Mouse (Mus musculus) myocyte (in vitro differentiated cells): ENCODE measurements around the gene Pld5. TPM values are rescaled to one million over a fixed set of nuclear protein-coding genes. Genes with fewer than 3 reads are reported as not detected.

ENCODE experiments used
- H3K27me3 ChIP-seq: one replicate; pipeline ENCODE4 v1.6.1; 2011; ENCODE audit not compliant: control insufficient read depth, insufficient read depth, insufficient read length
- H3K36me3 ChIP-seq: one replicate; pipeline ENCODE4 v1.6.1; 2011; ENCODE audit not compliant: control insufficient read depth, insufficient read depth
- H3K4me2 ChIP-seq: one replicate; pipeline ENCODE4 v1.6.1; 2011; ENCODE audit warnings: low read depth, control low read depth
- H3K4me3 ChIP-seq: one replicate; pipeline ENCODE4 v1.5.1; 2011; ENCODE audit warnings: mild to moderate bottlenecking, control low read depth, moderate library complexity
- H3K79me2 ChIP-seq: one replicate; pipeline ENCODE4 v1.6.1; 2011; ENCODE audit not compliant: control insufficient read depth, insufficient read depth
- H3ac ChIP-seq: one replicate; pipeline ENCODE4 v1.6.1; 2011; ENCODE audit not compliant: control insufficient read depth, insufficient read length
- CEBPB ChIP-seq: IDR thresholded peaks from 2 replicates; pipeline ENCODE4 v1.6.1; 2011; ENCODE audit warnings: mild to moderate bottlenecking, moderate library complexity; ENCODE audit not compliant: poor library complexity, insufficient read depth, severe bottlenecking
- E2F4 ChIP-seq: IDR thresholded peaks from one replicate; pipeline ENCODE4 v1.6.1; 2011; ENCODE audit warnings: mild to moderate bottlenecking, control low read depth, moderate library complexity; ENCODE audit not compliant: insufficient read depth
- MAX ChIP-seq: IDR thresholded peaks from one replicate; pipeline ENCODE4 v1.6.1; 2011; ENCODE audit warnings: low read depth, mild to moderate bottlenecking, control low read depth
- MYOD1 ChIP-seq, 3 experiments: IDR thresholded peaks; one replicate each; pipeline ENCODE4 v1.6.1; 2011; ENCODE audit warnings: control low read depth in 2 of 3, low read depth in 2 of 3, mild to moderate bottlenecking in 2 of 3, moderate library complexity in 1 of 3; ENCODE audit not compliant: insufficient read length in 2 of 3, control insufficient read depth in 1 of 3
- MYOG ChIP-seq, 3 experiments: IDR thresholded peaks; one replicate each; pipeline ENCODE4 v1.6.1; 2011; ENCODE audit warnings: control low read depth in 2 of 3, low read depth in 2 of 3, mild to moderate bottlenecking in 2 of 3; ENCODE audit not compliant: insufficient read length in 2 of 3, control insufficient read depth in 1 of 3, insufficient read depth in 1 of 3
- POLR2A ChIP-seq: IDR thresholded peaks from one replicate; pipeline ENCODE4 v1.6.1; 2011; ENCODE audit warnings: low read depth, mild to moderate bottlenecking, control low read depth, moderate library complexity; ENCODE audit not compliant: insufficient read length
- POLR2AphosphoS2 ChIP-seq: IDR thresholded peaks from one replicate; pipeline ENCODE4 v1.6.1; 2011; ENCODE audit warnings: low read depth, control low read depth; ENCODE audit not compliant: insufficient read length
- REST ChIP-seq: IDR thresholded peaks from one replicate; pipeline ENCODE4 v1.6.1; 2011; ENCODE audit warnings: mild to moderate bottlenecking, control low read depth, moderate library complexity; ENCODE audit not compliant: insufficient read depth, insufficient read length
- SRF ChIP-seq: IDR thresholded peaks from one replicate; pipeline ENCODE4 v1.6.1; 2011; ENCODE audit warnings: low read depth; ENCODE audit not compliant: control insufficient read depth, insufficient read length
- TCF12 ChIP-seq: IDR thresholded peaks from one replicate; pipeline ENCODE4 v1.6.1; 2011; ENCODE audit warnings: mild to moderate bottlenecking, control low read depth; ENCODE audit not compliant: poor library complexity, insufficient read depth, severe bottlenecking
- TCF3 ChIP-seq: IDR thresholded peaks from one replicate; pipeline ENCODE4 v1.6.1; 2011; ENCODE audit warnings: low read depth, control low read depth; ENCODE audit not compliant: insufficient read length
- USF1 ChIP-seq: IDR thresholded peaks from one replicate; pipeline ENCODE4 v1.6.1; 2011; ENCODE audit warnings: low read depth, mild to moderate bottlenecking, control low read depth, moderate library complexity
- polyA plus RNA-seq: library from polyadenylated mRNA; unstranded; fragments of >200 nt; fragmentation: generic; extraction: Trizol; gene quantifications from one replicate; pipeline ENCODE4 v1.2.1, GENCODE M21; 2012; ENCODE audit warnings: missing spikeins

Pld5 gene
- polyA plus RNA-seq, 1 experiment: not detected

DNA sequence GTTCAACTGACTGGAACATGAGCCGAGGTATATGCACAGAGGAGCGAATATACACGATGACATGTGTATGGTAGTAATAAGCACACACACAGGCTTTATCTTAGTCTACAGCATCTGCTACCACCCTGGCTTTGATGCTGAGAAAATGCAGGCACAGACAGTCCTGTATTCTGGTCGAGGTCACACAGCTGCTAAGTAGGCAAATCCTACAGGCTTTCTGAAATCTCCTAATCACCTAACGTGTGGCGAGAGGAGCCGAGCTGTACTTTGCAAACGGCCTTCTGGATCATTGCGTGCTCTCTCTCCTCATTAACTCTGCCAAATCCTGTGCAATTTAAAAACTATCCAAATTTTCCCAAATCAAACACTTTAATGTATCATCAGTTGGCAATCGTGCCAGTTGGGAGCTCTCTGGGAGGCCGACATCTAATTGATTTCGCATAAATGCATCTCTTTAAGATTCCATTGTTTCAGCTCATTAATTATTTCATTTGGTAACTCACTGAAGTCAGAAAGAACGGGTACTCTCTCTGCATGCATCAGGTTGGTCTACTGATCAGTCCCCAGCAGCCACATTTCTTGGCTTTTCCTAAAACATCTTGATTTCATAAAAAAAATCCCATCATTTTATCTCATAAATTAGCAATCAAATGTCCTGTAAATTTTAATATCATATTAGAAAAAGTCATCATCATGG lies 189.0 kb downstream of the Pld5 start:
- no peak overlapping the region for H3K4me3 ChIP-seq

GRCm38 (mm10) chr1:176082306-176082705 lies 192.8 kb downstream of the Pld5 start:
- Histone ChIP-seq H3ac (no peak overlapping the region), H3K4me2 (no peak overlapping the region), H3K4me3 (no peak overlapping the region), H3K36me3 (no peaks in the 10 kb centered on the region), H3K27me3 (no peaks in the 10 kb centered on the region), H3K79me2 (no peaks in the 10 kb centered on the region)
- TF ChIP-seq MYOD1 (IDR thresholded peaks at IDR 0.05; ENCODE audit: control insufficient read depth in 1 of 3, insufficient read length in 2 of 3, low read depth in 2 of 3) (no peak), E2F4 (no peak), POLR2AphosphoS2 (no peak), TCF3 (no peak), CEBPB (no peak), SRF (no peak), POLR2A (no peak), MYOG (IDR thresholded peaks at IDR 0.05; ENCODE audit: control insufficient read depth in 1 of 3, insufficient read depth in 1 of 3, insufficient read length in 2 of 3, low read depth in 2 of 3) (no peak), TCF12 (no peak), MAX (no peak), REST (no peak), USF1 (no peak)

More for the DNA sequence above, 189.0 kb downstream of the Pld5 start:
- Histone ChIP-seq H3K79me2 (no peaks in the 10 kb centered on the region), H3K36me3 (no peaks in the 10 kb centered on the region), H3K27me3 (no peaks in the 10 kb centered on the region), H3K4me2 (no peak overlapping the region), H3ac (no peak overlapping the region)
- TF ChIP-seq POLR2AphosphoS2 (no peak), POLR2A (no peak), REST (no peak), SRF (no peak), TCF3 (no peak), USF1 (no peak), E2F4 (no peak), MYOD1 (IDR thresholded peaks at IDR 0.05; ENCODE audit: control insufficient read depth in 1 of 3, insufficient read length in 2 of 3, low read depth in 2 of 3) (no peak), TCF12 (no peak), MYOG (IDR thresholded peaks at IDR 0.05; ENCODE audit: control insufficient read depth in 1 of 3, insufficient read depth in 1 of 3, insufficient read length in 2 of 3, low read depth in 2 of 3) (no peak), MAX (no peak), CEBPB (no peak)

DNA sequence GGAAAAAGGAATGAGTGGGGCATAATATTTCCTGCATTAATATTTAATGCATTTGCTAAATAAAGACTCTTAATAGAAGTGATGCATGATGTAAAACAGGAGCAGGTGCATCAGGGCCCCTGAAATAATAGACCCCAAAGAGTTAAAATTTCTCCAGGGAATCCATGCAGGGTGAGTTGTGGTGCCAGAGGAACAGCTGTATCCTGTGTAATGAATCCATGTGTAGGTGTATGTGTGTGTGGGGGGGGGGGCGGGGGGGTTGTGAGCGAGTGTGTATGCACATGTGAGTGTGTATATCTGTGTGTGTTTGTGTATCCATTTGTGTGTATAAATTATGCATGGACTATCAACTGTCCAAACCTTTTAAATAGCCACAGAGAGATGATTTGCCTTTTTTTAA lies 194.1 kb downstream of the Pld5 start:
- TF ChIP-seq REST: no peak
- TF ChIP-seq POLR2A: no peak
- no peak for TF ChIP-seq POLR2AphosphoS2
- no peak for TF ChIP-seq MAX
- no peak for TF ChIP-seq TCF12
- TF ChIP-seq E2F4: no peak
- TF ChIP-seq USF1: no peak
- no peak for TF ChIP-seq SRF
- TF ChIP-seq MYOD1 (IDR thresholded peaks at IDR 0.05; ENCODE audit: control insufficient read depth in 1 of 3, insufficient read length in 2 of 3, low read depth in 2 of 3): no peak
- no peak for TF ChIP-seq CEBPB
- no peak for TF ChIP-seq MYOG (IDR thresholded peaks at IDR 0.05; ENCODE audit: control insufficient read depth in 1 of 3, insufficient read depth in 1 of 3, insufficient read length in 2 of 3, low read depth in 2 of 3)
- TF ChIP-seq TCF3: no peak
- no peak overlapping the region for H3ac ChIP-seq
- H3K36me3 ChIP-seq: no peaks in the 10 kb centered on the region
- H3K4me2 ChIP-seq: no peak overlapping the region
- H3K79me2 ChIP-seq: no peaks in the 10 kb centered on the region
- H3K27me3 ChIP-seq: no peaks in the 10 kb centered on the region
- no peak overlapping the region for H3K4me3 ChIP-seq

DNA sequence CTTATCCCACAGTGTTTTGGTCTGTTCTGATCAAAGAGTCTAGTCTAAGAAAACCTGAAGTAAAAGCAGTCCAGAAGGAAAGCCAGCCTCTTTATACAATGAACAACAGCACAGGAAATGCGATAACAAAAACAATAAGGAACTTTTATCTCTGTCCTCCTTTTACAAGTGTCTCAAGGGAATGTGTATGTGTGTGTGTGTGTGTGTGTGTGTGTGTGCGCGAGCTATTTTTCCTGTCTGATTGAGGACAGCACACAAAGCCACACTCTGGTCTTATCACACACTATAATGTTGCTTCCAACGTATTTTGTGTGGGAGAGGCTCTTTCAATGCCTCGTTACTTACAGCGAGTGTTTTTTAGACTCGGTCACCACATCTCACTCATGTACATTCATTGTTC lies 196.7 kb downstream of the Pld5 start:
- no peak overlapping the region for H3K4me3 ChIP-seq
- H3ac ChIP-seq: no peak overlapping the region
- no peaks in the 10 kb centered on the region for H3K36me3 ChIP-seq
- TF ChIP-seq MAX: no peak
- no peak for TF ChIP-seq CEBPB
- no peak for TF ChIP-seq TCF3
- TF ChIP-seq E2F4: no peak
- no peak for TF ChIP-seq USF1
- TF ChIP-seq REST: no peak
- no peak for TF ChIP-seq TCF12
- TF ChIP-seq POLR2AphosphoS2: no peak
- TF ChIP-seq POLR2A: no peak
- TF ChIP-seq MYOG (IDR thresholded peaks at IDR 0.05; ENCODE audit: control insufficient read depth in 1 of 3, insufficient read depth in 1 of 3, insufficient read length in 2 of 3, low read depth in 2 of 3): no peak
- TF ChIP-seq SRF: no peak
- no peak for TF ChIP-seq MYOD1 (IDR thresholded peaks at IDR 0.05; ENCODE audit: control insufficient read depth in 1 of 3, insufficient read length in 2 of 3, low read depth in 2 of 3)
- H3K27me3 ChIP-seq: no peaks in the 10 kb centered on the region
- H3K79me2 ChIP-seq: no peaks in the 10 kb centered on the region
- H3K4me2 ChIP-seq: no peak overlapping the region
